Comparison of ENCODE assay signal across 19 mouse cellular contexts in the genomic region with DNA sequence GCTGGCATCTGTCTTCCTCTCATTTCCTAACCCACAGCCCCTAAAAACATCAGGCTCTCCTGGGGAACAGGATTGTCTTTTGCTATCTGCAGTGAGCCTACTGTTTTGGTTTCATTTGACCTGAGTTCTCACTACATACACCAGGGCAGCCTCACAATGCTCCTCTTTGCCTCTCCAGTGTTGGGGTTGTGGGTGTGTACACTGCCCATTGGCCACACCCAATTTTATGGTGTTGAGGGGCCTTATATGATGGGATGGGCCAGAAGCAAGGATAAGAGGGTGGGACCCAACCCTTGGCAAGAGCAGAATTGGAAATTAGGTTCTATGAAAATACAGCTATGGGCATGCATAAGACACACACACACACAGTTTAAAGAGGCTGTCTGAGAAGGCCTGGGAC.
"Had no signal": no experiment of that assay in that cellular context is flagged by ENCODE, and none has a peak within 500 bp of the region (broad histone marks: within the 10 kb centered on the region; RNA-seq: fewer than 3 reads in every experiment).

No protein-coding gene starts in this region.

- H3K9ac ChIP-seq: forebrain, postnatal 0 days; heart, embryonic 12.5 days; hindbrain, embryonic 13.5 days; hindbrain, embryonic 15.5 days; kidney, embryonic 15.5 days; limb, embryonic 13.5 days; limb, embryonic 15.5 days; liver, embryonic 12.5 days had no signal

- H3K27ac ChIP-seq: heart, embryonic 10.5 days; hindbrain, embryonic 13.5 days; hindbrain, embryonic 15.5 days; hindbrain, postnatal 0 days; kidney, embryonic 15.5 days; kidney, postnatal 0 days; limb, embryonic 13.5 days; limb, embryonic 15.5 days; liver, embryonic 12.5 days had no signal

- ATAC-seq: forebrain, postnatal 0 days; hindbrain, postnatal 0 days; liver, embryonic 12.5 days had no signal

- H3K4me3 ChIP-seq: heart, embryonic 10.5 days; heart, embryonic 12.5 days; hindbrain, embryonic 13.5 days; hindbrain, embryonic 15.5 days; kidney, embryonic 15.5 days; limb, embryonic 13.5 days; limb, embryonic 15.5 days; liver, embryonic 12.5 days had no signal

- H3K4me1 ChIP-seq: heart, embryonic 10.5 days; heart, embryonic 12.5 days; hindbrain, embryonic 13.5 days; hindbrain, embryonic 15.5 days; kidney, embryonic 15.5 days; limb, embryonic 13.5 days; limb, embryonic 15.5 days had no signal

- H3K4me2 ChIP-seq: heart, embryonic 12.5 days; hindbrain, embryonic 13.5 days; hindbrain, embryonic 15.5 days; kidney, embryonic 15.5 days; limb, embryonic 13.5 days; limb, embryonic 15.5 days; liver, embryonic 12.5 days had no signal

- DNase-seq: forebrain, postnatal 0 days; gastrocnemius, postnatal 25 days; heart, adult 18-20 months; heart, postnatal 14 days; heart, postnatal 36 days; kidney, adult 11 months; kidney, postnatal 14 days; layer of hippocampus, adult 9-11 months; layer of hippocampus, postnatal 36 days had no signal

- H3K27me3 ChIP-seq: heart, embryonic 12.5 days; hindbrain, embryonic 13.5 days; hindbrain, embryonic 15.5 days; kidney, embryonic 15.5 days; limb, embryonic 13.5 days; limb, embryonic 15.5 days; liver, embryonic 12.5 days had no signal

- H3K36me3 ChIP-seq: heart, embryonic 10.5 days had no signal

- H3K9me3 ChIP-seq: heart, embryonic 10.5 days; heart, embryonic 12.5 days; hindbrain, embryonic 13.5 days; hindbrain, embryonic 15.5 days; kidney, embryonic 15.5 days; limb, embryonic 13.5 days; limb, embryonic 15.5 days; liver, embryonic 12.5 days had no signal
